27 mouse cellular contexts compared by ENCODE assay signal in the genomic region with DNA sequence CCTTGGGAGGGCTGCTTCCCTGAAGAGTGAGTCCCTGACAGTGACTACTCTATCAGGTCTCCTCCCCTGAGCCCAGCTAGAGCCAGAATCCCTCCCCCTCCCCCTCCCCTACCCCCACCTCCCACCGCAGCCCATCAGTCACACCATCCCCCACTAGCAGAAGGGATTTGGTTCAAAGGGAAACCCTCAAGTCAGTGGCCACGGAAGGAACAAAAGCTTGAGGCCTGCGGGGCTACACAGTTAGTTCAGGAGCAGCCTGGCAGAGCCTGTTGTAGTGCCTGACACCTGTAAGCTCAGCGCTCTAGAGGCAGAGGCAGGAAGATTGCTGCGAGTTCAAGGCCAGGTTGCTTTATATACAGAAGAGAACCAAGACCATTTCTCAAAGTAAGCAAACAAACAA. TPM values are rescaled to one million over a fixed set of nuclear protein-coding genes. Genes with fewer than 3 reads are reported as not detected.
"Had no signal": no experiment of that assay in that cellular context is flagged by ENCODE, and none has a peak within 500 bp of the region (broad histone marks: within the 10 kb centered on the region; RNA-seq: fewer than 3 reads in every experiment).

No protein-coding gene starts in this region.

- H3K4me3 ChIP-seq: embryonic facial prominence, embryonic 12.5 days; embryonic facial prominence, embryonic 13.5 days; embryonic facial prominence, embryonic 15.5 days; erythroblast, embryonic 14.5 days; forebrain, embryonic 10.5 days; forebrain, embryonic 12.5 days; forebrain, embryonic 13.5 days; forebrain, embryonic 15.5 days; gastrocnemius, adult 2 months; heart, adult 2 months had no signal

- H3K4me2 ChIP-seq: embryonic facial prominence, embryonic 12.5 days; embryonic facial prominence, embryonic 15.5 days; forebrain, embryonic 12.5 days; forebrain, embryonic 13.5 days; forebrain, embryonic 15.5 days had no signal

- H3K9ac ChIP-seq: embryonic facial prominence, embryonic 12.5 days; embryonic facial prominence, embryonic 13.5 days; embryonic facial prominence, embryonic 15.5 days; forebrain, embryonic 12.5 days; forebrain, embryonic 13.5 days; forebrain, embryonic 15.5 days; forebrain, postnatal 0 days had no signal

- H3K36me3 ChIP-seq: embryonic facial prominence, embryonic 10.5 days; embryonic facial prominence, embryonic 12.5 days; embryonic facial prominence, embryonic 13.5 days; embryonic facial prominence, embryonic 15.5 days; forebrain, embryonic 10.5 days; forebrain, embryonic 12.5 days; forebrain, embryonic 15.5 days had no signal

- H3K27ac ChIP-seq: embryonic facial prominence, embryonic 10.5 days; embryonic facial prominence, embryonic 12.5 days; embryonic facial prominence, embryonic 13.5 days; embryonic facial prominence, embryonic 15.5 days; forebrain, embryonic 12.5 days; forebrain, embryonic 13.5 days; forebrain, embryonic 15.5 days; gastrocnemius, adult 2 months; heart, adult 2 months had no signal

- ATAC-seq: forebrain, embryonic 13.5 days; forebrain, embryonic 14.5 days; forebrain, embryonic 15.5 days; forebrain, embryonic 16.5 days; forebrain, postnatal 0 days had no signal

- DNase-seq: cerebellum, adult 8-10 months; cerebellum, adult 9-10 months; cerebellum, adult 9-11 months; cerebellum, postnatal 14 days; cerebellum, postnatal 25 days; cerebellum, postnatal 36 days; forebrain, postnatal 0 days; gastrocnemius, adult 2 months; gastrocnemius, postnatal 10 days; gastrocnemius, postnatal 14 days; gastrocnemius, postnatal 25 days; gastrocnemius, postnatal 36 days; heart, adult 11 months; heart, adult 18-20 months; heart, adult 2 months had no signal

- H3K9me3 ChIP-seq: embryonic facial prominence, embryonic 12.5 days; embryonic facial prominence, embryonic 13.5 days; embryonic facial prominence, embryonic 15.5 days; forebrain, embryonic 13.5 days; forebrain, embryonic 15.5 days had no signal

RNA-seq across cellular contexts. Expression of a gene that starts 1.1 kb away (rescaled TPM):
- polyA plus RNA-seq: erythroblast, embryonic 14.5 days; gonadal fat pad, adult 2 months; heart, adult 2 months had no signal
